Mouse (Mus musculus) lung, postnatal 0 days (tissue): ENCODE measurements around the gene Ccdc85b.

ENCODE experiments used
- CTCF ChIP-seq: IDR thresholded peaks from 2 replicates; pipeline ENCODE4 v1.5.1; 2016; ENCODE audit warnings: antibody characterized with exemption, mild to moderate bottlenecking
- EP300 ChIP-seq: IDR thresholded peaks from 2 replicates; pipeline ENCODE4 v1.6.1; 2016; ENCODE audit warnings: antibody characterized with exemption, mild to moderate bottlenecking, control low read depth

DNA sequence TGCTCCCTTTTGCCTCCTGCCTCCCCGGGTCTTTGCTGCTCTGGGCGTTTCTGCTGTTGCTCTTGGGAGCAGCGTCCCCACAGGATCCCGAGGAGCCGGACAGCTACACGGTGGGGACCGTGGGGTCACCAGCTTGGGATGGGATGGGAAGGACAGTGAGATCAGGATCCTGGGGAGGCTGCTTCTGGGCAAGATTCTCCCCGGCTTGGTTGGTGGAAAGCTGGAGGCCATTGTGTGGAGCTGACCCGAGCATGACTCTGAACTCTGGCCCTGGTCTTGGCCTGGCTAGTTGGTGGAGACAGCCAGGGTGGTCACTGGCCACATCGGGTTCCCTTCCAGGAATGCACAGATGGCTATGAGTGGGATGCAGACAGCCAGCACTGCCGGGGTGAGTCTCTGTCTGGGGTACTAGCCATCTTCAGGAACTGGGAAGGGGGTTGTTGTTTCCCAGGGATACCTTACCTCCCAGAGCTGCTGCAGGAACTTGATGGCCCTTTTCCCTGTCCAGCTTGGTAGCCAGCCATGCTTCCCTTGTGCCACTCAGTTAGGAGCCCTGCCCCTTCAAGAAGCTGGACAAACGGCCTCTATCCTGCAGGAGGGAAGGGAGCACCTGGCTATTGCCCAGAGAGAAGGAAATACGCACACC, 17.5 kb upstream of the Ccdc85b start:
- TF ChIP-seq EP300: no peak
- no peak for TF ChIP-seq CTCF
